Mouse (Mus musculus) midbrain, embryonic 16.5 days (tissue): Measurements from ENCODE around the gene Gm8094. TPM values are rescaled to one million over a fixed set of nuclear protein-coding genes. Genes with fewer than 3 reads are reported as not detected.

Experiments
- polyA plus RNA-seq: library from polyadenylated mRNA; unstranded; fragments of >200 nt; fragmentation: Nextera tagmentation; extraction: Ambion mirVana; gene quantifications from 2 replicates; pipeline ENCODE4 v1.2.1, GENCODE M21; 2015

Gm8094 gene
- polyA plus RNA-seq, 1 experiment from 2014 or later = not detected

Other genes starting within 250 kb of the Gm8094 start
- gene Gm21977, start 223.2 kb downstream of the Gm8094 start, polyA plus RNA-seq = not detected in 2 replicates
- not detected in 2 replicates for gene Gm8082, start 83.0 kb downstream of the Gm8094 start, polyA plus RNA-seq
- gene Gm10376, start 61.0 kb downstream of the Gm8094 start, polyA plus RNA-seq = not detected in 2 replicates
- not detected in 2 replicates for gene Gm8104, start 24.0 kb upstream of the Gm8094 start, polyA plus RNA-seq
- not detected in 2 replicates for gene Gm7233, start 103.2 kb upstream of the Gm8094 start, polyA plus RNA-seq
- not detected in 2 replicates for gene Gm8122, start 158.7 kb upstream of the Gm8094 start, polyA plus RNA-seq
- not detected in 2 replicates for gene Gm8126, start 182.0 kb upstream of the Gm8094 start, polyA plus RNA-seq
- not detected in 2 replicates for gene Gm9732, start 198.4 kb upstream of the Gm8094 start, polyA plus RNA-seq
- gene Gm8127, start 217.2 kb upstream of the Gm8094 start, polyA plus RNA-seq = not detected in 2 replicates